Mouse (Mus musculus) myocyte (in vitro differentiated cells): ENCODE measurements around the gene Serpinb9.

Source experiments
- CEBPB ChIP-seq: IDR thresholded peaks from 2 replicates; pipeline ENCODE4 v1.6.1; 2011; ENCODE audit warnings: mild to moderate bottlenecking, moderate library complexity; ENCODE audit not compliant: poor library complexity, insufficient read depth, severe bottlenecking
- MAX ChIP-seq: IDR thresholded peaks from one replicate; pipeline ENCODE4 v1.6.1; 2011; ENCODE audit warnings: low read depth, mild to moderate bottlenecking, control low read depth
- MYOD1 ChIP-seq, 3 experiments: IDR thresholded peaks; one replicate each; pipeline ENCODE4 v1.6.1; 2011; ENCODE audit warnings: control low read depth in 2 of 3, low read depth in 2 of 3, mild to moderate bottlenecking in 2 of 3, moderate library complexity in 1 of 3; ENCODE audit not compliant: insufficient read length in 2 of 3, control insufficient read depth in 1 of 3
- MYOG ChIP-seq, 3 experiments: IDR thresholded peaks; one replicate each; pipeline ENCODE4 v1.6.1; 2011; ENCODE audit warnings: control low read depth in 2 of 3, low read depth in 2 of 3, mild to moderate bottlenecking in 2 of 3; ENCODE audit not compliant: insufficient read length in 2 of 3, control insufficient read depth in 1 of 3, insufficient read depth in 1 of 3
- POLR2A ChIP-seq: IDR thresholded peaks from one replicate; pipeline ENCODE4 v1.6.1; 2011; ENCODE audit warnings: low read depth, mild to moderate bottlenecking, control low read depth, moderate library complexity; ENCODE audit not compliant: insufficient read length
- POLR2AphosphoS2 ChIP-seq: IDR thresholded peaks from one replicate; pipeline ENCODE4 v1.6.1; 2011; ENCODE audit warnings: low read depth, control low read depth; ENCODE audit not compliant: insufficient read length
- TCF12 ChIP-seq: IDR thresholded peaks from one replicate; pipeline ENCODE4 v1.6.1; 2011; ENCODE audit warnings: mild to moderate bottlenecking, control low read depth; ENCODE audit not compliant: poor library complexity, insufficient read depth, severe bottlenecking
- TCF3 ChIP-seq: IDR thresholded peaks from one replicate; pipeline ENCODE4 v1.6.1; 2011; ENCODE audit warnings: low read depth, control low read depth; ENCODE audit not compliant: insufficient read length
- USF1 ChIP-seq: IDR thresholded peaks from one replicate; pipeline ENCODE4 v1.6.1; 2011; ENCODE audit warnings: low read depth, mild to moderate bottlenecking, control low read depth, moderate library complexity

- TF ChIP-seq POLR2AphosphoS2 (no peak), MYOD1 (IDR thresholded peaks at IDR 0.05; ENCODE audit: control insufficient read depth in 1 of 3, insufficient read length in 2 of 3, low read depth in 2 of 3) (no peak), POLR2A (no peak), TCF3 (no peak), USF1 (no peak), MYOG (IDR thresholded peaks at IDR 0.05; ENCODE audit: control insufficient read depth in 1 of 3, insufficient read depth in 1 of 3, insufficient read length in 2 of 3, low read depth in 2 of 3) (no peak), CEBPB (no peak), TCF12 (no peak), MAX (no peak)
Measured at GRCm38 (mm10) chr13:33030281-33030680, 27.2 kb downstream of the Serpinb9 start.
